Mouse (Mus musculus): ENCODE data around the gene Lipo3.
"Not testable (repeated sequence)": the region's sequence is repeated elsewhere in the genome, so short reads cannot be mapped to it uniquely, and the experiment has no call there.

Gene Lipo3

DNA sequence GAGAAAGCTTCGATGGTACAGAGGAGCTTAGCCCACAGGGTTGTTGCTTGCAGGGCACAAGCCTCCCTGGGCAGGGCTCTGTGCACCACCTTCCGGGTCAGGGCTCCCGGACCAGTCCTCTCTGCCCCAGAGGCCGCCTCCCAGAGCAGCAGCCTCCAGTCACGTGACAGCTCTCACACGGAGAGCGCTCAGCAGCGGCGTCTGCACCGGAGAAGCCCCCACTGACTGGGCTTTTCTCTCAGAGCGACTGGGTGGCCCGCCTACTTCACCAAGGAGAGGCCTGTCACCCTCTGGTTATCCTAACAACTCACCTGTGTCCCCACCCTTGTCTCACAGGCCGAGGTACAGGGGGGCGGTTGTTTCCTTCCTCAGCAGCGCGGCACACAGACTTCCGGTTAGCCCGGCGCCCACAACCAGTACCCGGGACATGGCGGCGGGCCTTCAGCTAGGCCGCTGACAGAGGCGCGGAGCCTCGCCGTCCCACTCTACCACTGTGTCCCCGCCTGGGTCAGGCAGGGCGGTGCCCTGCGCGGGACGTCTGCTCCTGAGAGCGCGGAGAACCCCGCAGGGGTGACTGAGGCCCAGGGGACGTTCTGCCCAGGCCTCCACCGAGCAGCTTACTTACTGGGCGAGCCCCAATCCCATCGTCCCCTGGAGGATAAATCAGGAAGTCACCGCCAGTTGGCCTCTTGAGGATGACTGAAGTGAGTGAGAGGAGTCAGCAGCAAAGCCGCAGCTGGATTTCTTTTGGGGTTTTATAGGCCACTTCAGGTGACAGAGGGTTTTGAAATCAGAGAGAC lies at the start of gene Lipo3:
TSS of gene Lipo3 (minus strand) at position 665 of the 800 bp plus-strand sequence.
- peak; percentile 3 for DNase-seq (ENCODE audit: low spot score)

DNA sequence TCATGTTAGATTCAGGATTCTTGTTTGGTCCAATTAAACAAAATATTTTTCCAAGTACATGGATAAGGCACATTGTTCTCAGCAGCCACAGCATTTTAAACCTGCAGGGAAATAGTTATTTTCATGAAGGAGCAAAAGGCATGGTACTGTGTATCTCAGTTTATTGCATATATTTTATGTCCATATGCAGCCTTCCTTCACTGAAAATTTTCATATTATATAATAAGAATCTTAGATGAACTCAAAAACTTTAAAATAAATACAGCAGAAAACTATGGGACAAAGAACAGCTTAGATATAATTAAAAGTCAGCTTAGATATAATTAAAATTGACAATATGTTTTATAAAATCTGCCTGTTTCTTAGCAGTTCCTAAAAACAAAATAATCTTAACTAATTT lies 25.6 kb upstream of the Lipo3 start, which contains the start of gene Lipo1:
TSS of gene Lipo1 (minus strand) at position 101 of the 400 bp plus-strand sequence.
- DNase-seq (ENCODE audit: low spot score): not testable (repeated sequence)

DNA sequence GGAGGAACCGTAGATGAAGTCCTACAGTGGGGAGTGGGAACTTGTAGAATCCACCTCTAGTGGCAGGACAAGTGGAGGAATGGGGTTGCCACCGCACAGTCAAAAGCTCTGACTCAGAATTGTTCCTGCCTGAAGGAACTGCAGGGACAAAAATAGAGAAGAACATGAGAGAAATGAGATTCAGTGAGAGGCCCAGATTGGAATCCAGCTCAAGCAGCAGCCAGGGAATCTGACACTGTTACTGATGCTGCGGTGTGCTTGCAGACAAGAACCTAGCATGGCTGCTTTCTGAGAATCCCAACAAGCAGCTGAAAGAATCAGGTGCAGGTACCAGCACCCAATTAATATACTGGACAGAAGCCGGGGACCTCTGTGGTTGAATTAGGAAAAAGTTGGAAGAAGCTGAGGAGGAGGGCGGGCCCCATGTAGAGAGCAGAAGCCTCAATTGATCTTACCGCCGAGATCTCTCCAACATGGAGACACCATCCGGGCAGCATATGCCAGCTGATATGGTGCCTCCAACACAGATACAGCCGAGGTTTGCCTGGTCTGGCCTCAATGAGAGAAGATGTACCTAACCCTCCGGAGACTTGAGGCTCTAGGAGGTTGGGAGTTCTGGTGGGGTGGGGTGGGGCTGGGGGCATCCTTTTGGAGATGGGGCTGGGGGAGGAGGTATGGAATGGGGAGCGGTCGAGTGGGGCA lies 25.0 kb upstream of the Lipo3 start:
- peak; percentile 1 for DNase-seq (ENCODE audit: low spot score)

DNA sequence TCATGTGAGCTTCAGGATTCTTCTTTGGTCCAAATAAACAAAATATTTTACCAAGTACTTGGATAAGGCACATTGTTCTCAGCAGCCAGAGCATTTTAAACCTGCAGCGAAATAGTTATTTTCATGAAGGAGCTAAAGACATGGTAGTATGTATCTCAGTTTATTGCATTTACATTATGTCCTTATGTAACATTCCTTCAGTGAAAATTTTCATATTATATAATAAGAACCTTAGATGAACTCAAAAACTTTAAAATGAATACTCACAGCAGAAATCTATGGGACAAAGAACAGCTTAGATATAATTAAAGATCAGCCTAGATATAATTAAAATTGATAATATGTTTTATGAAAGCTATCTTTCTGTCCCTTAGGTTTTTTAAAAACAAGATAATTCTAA lies 10.5 kb downstream of the Lipo3 start, which contains the start of gene Lipo2:
TSS of gene Lipo2 (minus strand) at position 101 of the 400 bp plus-strand sequence.
- not testable (repeated sequence) for DNase-seq (ENCODE audit: low spot score)

DNA sequence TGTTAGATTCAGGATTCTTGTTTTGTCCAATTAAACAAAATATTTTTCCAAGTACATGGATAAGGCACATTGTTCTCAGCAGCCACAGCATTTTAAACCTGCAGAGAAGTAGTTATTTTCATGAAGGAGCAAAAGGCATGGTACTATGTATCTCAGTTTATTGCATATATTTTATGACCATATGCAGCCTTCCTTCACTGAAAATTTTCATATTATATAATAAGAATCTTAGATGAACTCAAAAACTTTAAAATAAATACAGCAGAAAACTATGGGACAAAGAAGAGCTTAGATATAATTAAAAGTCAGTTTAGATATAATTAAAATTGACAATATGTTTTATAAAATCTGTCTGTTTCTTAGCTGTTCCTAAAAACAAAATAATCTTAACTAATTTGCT lies 136.6 kb downstream of the Lipo3 start, which contains the start of gene Gm8978:
TSS of gene Gm8978 (minus strand) at position 101 of the 400 bp plus-strand sequence.
- not testable (repeated sequence) for DNase-seq (ENCODE audit: low spot score)

DNA sequence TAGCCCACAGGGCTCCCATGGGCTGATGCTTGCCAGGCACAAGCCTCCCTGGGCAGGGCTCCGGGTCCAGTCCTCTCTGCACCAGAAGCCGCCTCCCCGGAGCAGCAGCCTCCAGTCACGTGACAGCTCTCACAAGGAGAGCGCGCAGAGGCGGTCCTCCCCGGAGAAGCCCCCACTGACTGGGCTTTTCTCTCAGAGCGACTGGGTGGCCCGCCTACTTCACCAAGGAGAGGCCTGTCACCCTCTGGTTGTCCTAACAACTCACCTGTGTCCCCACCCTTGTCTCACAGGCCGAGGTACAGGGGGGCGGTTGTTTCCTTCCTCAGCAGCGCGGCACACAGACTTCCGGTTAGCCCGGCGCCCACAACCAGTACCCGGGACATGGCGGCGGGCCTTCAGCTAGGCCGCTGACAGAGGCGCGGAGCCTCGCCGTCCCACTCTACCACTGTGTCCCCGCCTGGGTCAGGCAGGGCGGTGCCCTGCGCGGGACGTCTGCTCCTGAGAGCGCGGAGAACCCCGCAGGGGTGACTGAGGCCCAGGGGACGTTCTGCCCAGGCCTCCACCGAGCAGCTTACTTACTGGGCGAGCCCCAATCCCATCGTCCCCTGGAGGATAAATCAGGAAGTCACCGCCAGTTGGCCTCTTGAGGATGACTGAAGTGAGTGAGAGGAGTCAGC lies 172.0 kb downstream of the Lipo3 start:
- peak; percentile 30 for DNase-seq (ENCODE audit: low spot score)

DNA sequence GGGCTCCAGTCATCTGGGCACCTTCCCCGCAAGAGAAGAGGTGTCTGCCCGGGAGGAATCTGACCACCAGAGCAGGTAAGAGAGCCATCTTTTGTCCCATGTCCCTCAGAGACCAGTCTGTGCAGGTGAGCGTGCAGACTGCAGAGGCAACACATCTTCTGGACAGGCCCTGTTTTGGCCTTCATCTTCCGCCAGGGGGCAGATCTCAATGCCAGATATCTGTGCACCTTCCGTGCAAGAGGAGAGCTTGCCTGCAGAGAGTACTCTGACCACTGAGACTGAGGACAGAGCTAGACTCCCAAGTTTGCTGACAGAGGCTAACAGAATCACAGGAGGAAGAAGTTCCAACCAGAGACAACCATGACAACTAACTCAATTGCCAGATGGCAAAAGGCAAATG lies 193.2 kb downstream of the Lipo3 start:
- not testable (repeated sequence) for DNase-seq (ENCODE audit: low spot score)

DNA sequence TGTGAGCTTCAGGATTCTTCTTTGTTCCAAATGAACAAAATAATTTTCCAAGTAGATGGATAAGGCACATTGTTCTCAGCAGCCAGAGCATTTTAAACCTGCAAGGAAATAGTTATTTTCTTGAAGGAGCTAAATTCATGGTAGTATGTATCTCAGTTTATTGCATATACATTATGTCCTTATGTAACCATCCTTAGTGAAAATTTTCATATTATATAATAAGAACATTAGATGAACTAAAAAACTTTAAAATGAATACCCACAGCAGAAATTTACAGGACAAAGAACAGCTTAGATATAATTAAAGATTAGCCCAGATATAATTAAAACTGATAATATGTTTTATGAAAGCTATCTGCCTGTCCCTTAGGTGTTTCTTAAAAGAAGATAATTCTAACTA lies 244.1 kb downstream of the Lipo3 start, which contains the start of gene Lipo4:
TSS of gene Lipo4 (minus strand) at position 101 of the 400 bp plus-strand sequence.
- no peak for DNase-seq (ENCODE audit: low spot score)
